Mouse (Mus musculus) right cerebral cortex, postnatal 14 days (tissue): ENCODE measurements around the gene Tmem150a.

Experiments used
- DNase-seq: peaks from one replicate; pipeline ENCODE4 v3.0.0; 2022

The Tmem150a gene

DNA sequence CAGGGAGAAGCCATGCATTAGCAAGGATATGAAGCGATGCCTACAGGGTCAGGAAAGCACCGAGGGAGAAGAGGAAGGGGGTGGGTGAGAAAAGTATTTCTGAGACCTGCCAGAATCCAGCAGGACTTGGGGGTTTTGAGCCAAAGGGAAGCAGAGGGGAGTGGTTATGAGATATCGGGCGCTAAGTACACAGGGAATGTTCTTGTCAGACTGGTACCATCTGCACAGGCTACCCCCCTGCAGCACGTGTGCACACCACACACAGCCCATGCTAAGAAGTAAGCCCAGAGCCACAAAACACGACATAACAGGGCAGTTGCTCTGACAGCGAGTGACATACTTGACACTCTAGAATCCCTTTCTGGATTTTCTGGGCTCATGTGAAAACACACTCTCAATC is 19.0 kb downstream of the Tmem150a start:
- DNase-seq = no peak

DNA sequence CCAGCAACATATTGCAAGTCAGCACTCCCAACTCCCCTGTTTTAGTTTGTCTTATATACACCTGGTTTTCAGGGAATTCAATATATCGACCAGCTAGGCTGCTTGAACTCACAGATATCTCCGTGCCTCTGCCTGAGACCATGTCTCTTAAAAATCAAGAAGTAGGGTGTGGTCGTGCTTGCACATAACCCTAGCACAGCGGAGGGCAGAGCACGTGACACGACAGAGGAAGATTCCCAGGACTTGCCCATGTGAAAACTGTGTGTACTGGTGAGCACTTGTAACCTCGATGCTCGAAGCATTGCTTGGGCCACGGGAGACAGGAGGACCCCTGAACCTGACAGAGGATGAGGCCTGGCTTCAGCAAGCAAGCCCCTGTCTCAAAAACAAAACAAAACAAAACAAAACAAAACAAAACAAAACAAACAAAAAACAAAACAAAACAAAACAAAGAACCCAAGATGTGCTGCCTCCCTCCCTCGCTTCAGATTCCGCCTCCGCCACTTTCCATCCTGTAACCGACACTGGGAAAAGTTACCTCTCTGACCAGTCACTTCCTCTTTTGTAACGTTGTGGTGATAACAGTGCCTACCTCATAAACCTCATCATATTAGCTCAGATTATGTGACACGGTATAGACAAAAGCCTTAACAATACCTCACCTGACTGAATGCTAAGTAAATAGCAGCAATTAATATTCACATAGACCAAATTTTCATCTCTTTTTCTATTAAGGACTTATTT is 19.7 kb downstream of the Tmem150a start:
- DNase-seq = no peak

DNA sequence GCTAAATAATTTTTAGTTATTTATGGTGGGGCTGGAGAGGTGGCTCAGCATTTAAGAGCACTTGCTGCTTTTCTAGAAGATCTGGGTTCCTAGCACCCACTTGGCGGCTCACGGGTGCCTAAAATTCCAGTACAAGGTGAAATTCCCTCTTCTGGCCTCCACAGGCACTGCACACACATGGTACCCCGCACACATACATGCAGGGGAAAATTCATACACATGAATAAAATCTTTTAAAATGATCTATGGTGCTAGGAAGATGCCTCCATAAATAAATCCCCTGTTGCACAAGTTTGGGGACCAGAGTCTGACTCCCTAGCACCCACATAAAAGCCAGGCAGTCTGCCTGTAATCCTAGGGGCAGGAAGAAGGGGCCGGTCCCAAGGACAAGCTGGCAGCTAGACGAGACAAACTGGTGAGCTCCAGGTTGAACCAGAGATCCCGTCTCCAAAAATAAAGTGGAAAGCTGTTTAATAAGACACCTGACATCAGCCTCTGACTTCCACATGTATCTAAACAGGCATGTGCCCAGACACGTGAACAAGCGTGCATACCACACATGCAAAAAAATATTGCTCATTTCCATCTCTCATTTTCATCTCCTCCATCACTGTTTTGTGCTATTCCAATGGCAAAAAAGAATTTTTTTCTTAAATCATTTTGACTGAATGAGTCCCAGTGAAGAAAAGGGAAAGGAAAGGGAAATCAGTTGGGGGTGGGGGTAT is 23.4 kb downstream of the Tmem150a start:
- no peak for DNase-seq

DNA sequence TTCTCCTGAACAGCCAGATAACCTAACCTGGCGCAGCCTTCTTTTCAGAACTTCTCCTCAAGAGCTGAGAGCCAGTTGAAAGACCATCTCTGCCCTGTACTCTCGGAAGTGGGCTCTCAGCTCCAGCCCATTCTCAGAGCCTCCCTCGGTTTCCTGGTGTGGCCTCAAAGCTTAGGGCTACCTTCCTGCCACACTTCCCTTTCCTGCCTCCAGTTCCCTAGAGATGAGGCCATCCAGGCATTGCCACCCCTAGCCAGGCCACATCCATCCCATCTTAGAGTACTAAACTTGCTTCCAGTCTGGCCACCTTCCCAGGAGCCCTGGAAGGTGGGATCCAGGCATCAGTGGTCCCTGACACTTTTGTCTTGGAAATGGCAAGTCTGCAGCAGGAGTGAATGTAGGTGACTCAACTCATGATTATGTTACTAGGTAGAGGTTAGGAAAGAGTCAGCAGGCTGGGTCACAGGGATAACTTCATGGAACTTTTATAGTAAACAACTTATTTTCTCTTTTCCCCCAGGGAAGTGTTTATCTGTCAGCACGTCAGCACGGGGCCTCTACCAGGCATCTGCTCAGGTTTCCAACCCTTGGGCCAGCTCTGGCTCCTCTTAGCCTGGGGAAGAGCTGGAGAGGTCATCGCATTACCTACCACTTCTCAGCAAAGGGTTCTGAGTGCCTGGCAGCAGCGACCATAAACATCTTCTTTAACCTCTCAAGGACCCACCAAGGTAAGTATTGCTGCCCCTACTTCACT is 24.3 kb downstream of the Tmem150a start:
- DNase-seq = no peak

DNA sequence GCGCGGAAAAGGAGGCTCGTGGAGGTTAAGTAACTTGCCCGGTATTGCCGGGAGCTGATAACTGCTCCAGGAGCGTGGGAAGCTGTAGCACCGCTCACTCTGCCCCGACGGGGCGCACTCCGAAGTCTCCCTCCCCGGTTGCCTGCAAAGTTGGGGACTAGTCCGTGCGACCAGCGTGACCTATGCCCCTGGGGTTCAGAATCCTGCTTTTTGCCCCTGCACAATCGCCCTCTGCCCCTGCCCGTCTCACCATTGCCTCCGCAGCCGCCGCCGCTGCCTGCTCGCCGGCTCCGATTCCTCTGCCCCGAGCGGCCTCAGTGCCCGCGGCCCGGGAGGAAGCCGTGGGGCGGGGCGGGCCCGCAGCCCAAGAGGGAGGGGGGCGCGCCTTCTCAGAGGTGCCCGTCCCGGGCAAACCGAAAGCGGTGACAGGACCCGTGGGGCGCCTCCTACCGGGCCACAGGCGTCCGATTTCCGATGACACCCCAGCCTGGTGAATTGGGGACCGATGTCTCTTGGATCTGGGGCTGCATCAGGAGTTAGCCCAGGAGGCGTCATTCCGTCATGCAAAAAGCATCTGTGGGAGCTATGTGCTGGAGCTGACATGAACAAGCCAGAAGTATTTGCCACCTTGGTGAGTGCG is 25.0 kb downstream of the Tmem150a start, which contains the start of gene Vamp5:
Gene Vamp5, minus strand, starts transcription at position 338 of the 640 bp plus-strand sequence.
- DNase-seq = peak; percentile 47

DNA sequence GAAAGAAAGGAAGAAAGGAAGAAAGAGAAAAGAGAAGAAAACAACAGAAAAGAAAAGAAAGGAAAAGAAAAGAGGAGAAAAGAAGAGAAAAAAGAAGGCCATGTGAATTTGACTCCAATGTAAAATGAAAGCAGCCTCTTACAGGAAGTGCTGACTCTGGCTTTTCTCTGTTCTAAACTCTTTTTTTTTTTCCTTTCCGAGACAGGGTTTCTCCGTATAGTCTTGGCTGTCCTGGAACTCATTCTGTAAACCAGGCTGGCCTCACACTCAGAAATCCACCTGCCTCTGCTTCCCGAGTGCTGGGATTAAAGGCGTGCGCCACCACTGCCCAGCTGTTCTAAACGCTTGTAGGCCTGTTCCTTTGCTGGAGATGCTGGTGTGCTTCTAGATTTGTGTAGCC is 27.2 kb downstream of the Tmem150a start:
- no peak for DNase-seq

DNA sequence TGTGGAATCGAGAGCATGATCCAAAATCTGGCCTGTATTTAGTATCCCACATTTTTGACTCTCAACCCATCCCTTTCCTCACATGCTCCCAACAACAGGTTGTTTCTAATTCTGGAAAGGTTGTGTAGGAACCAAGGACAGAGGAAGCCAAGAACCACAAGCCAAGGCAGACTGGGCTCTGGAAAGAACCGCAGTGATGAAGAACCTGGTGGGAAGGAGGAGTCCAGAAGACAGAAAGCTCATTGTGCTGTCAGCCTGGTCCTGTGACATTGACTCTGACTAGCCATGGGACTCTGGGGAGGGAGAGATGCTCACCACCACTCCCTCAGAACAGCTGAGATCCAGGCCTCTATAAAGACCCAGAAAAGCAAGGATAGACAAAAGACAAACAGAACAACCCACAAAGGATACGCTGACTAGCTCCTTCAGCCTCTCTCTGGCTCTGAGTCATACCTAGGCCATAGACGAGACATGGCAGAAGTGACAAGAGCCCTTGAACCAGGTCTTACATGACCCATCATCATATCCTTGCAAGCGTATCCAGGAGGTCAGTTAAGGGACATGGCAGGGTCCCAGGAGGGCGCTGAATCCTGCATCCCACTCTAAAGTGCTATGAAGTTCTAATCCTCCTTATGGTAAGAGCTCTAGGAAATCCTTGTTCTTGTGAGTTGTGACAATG is 28.0 kb downstream of the Tmem150a start:
- DNase-seq = no peak

DNA sequence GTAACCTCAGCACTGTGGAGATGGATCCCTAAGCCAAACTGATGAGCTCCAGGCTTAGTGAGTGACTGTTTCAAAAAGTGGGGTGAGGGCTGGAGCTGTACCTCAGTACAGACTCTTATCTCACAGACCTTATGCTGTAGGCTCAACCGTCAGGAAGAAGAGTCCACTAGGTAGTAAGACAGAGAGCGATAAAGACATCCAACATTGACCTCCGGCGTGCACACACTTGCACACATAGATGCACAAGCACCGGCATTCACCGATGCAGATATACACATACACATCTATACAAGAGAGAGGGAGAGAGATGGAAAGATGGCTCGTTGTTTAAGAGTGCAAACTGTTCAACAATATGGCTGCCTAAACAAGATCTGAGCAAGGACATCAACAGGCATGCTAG is 28.7 kb downstream of the Tmem150a start:
- no peak for DNase-seq

DNA sequence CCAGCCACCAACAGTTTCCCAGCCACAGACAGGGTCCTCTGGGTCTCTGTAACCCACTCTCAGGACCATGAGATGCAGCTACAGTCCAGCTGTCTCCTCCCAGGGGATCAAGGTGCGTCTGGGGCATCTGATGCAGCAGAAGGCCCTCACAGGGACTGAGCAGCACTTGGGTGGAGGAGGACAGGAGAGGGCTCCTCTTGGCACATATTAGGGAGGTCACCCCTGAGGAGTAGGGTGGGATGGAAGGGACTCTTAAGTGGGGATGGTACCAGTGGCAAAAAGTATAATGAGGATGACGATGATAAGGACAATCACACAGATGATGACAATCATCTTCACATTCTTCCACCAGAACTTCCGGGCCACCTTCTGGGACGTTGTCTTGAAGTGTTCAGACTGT is 30.0 kb downstream of the Tmem150a start:
- no peak for DNase-seq

DNA sequence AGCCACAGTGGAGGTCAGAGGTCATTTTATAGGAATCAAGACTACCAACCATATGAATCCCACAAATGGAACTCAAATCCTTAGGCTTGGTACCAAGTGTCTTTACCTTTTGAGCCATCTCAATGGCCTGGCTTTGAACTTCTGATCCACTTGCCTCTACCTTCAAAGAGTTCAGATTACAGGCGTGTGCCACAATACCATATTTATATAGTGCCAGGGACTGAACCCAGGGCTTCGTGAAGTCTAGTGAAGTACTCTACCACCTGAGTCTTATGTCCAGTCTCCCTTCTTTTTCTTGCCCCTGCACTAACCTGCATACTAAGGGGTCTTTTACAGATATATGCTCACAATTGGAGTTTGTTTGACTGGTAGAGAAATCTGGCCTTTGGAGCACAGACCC is 31.3 kb downstream of the Tmem150a start:
- DNase-seq = no peak

DNA sequence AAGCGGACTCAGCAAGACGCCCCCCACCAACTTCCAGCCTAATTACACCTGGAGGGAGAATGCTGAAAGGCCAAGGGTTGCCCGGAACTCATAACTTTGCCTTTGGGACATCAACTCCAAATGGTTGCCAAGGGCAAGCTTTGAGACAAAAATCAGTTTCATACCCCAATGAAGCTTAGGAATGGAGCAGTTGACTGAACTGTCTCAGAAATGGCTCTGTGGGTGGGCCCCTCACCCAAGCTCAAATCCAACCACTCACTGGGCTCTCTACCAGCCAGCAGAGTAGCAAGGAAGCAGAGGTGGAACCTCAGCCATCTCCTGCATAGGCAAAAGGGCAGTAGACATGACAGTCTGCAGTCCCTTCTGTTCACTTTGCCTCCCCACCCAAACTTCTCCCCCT is 32.6 kb downstream of the Tmem150a start:
- no peak for DNase-seq

DNA sequence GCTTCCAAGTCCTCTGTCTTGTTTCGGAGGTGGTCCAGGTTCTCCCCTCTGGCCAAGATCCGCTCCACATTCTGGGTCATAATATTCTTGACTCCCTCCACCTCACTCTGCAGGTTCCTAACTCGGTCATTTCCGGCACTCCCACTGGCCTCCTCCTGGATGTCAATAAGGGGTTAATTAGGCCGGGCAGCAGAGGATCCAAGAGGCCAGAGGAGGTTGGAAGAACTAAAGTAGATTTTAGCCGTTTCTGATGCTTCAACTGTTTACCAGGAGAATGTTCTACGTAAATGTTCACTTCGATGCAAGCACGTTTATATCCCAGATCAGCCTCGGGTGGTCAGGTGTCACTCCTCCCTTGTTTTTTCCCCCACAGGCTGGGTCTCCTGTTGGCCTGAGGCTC is 33.0 kb downstream of the Tmem150a start:
- no peak for DNase-seq

DNA sequence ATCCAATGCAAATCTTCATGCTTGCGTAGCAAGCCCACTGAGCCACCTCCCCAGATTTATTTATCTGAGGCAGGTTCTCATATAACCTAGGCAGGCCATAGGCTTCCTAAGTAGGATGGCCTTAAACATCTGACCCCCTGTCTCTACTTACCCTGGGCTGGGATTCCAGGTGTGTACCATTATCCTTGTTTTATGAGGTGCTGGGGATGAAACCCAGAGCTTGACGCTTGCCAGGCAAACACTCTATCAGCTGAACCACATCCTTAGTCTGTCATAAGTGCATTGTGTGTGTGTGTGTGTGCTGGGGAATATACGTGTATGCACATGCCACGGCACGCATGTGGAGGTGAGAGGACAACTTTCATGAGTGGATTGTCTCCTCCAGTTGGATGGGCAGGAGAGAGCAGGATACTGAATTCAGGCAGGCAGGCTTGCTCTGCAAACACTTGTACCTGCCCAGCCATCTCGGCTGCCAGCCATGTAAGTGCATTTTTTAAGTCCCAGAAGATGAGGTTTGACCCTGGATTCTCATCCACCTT is 33.6 kb downstream of the Tmem150a start:
- no peak for DNase-seq

DNA sequence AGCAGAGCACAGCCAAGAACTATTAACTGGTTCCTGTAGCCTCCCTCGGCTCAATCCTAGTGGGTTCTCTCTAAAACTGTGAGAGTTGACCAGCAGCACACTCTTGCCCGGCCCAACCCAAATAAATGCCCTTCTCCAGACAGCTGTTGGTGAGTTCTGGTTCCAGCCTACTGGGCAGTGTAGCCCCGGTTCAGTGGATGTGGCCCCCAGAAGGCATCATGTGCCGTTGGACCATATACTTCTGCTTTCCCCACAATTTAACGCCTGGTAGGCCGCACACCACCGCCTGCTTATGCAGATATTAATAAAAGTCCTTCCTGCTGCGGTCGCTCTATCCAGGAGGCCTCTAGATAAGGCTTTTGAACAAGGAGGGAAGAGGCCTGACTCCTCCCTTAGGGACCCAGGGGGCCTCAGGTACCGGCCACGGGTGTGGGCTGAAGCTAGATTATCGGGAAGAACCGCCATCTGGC is 34.3 kb downstream of the Tmem150a start:
- DNase-seq = no peak

DNA sequence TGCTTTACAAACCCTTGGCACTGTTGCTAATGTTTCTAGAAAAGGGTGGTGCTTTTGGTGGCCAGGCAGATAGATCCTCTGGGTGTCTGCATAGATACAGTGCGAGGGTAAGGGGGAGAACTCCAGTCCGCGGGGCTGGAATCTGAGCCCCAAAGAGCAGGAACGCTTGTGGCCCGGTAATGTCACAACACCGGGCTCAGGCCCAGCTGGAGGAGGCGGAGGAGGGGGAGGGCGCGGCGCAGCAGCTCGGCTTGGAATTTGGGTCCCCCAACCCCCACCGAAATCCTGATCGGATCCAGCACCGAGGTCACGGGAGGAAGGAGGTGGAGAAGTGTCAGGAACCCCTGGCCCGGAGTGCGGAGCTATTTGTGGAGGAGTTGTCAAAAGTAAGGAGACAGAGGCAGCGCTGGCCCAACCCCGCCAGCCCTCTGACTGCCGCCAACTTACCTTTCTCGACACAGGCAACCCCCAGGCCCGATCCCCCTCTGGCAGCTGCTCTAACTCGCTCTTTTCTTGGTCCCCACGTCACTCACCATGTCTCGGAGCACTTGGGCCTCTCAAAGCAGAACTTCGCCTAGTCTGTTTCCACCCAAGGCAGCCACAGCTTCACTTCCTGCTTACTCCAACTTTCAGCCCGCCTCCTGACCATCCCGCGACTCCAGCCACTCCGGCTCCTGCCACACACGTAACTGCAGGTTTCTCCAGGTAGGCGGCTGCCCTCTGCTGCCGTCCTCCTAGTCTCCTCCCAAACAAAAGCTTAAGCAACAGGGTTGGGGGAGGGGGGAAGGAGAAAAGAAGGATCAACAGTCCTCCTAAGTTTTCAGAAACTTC is 34.9 kb downstream of the Tmem150a start, which contains the start of gene Vamp8:
Gene Vamp8, minus strand, starts transcription at position 763 of the 831 bp plus-strand sequence.
- peak; percentile 40 for DNase-seq

DNA sequence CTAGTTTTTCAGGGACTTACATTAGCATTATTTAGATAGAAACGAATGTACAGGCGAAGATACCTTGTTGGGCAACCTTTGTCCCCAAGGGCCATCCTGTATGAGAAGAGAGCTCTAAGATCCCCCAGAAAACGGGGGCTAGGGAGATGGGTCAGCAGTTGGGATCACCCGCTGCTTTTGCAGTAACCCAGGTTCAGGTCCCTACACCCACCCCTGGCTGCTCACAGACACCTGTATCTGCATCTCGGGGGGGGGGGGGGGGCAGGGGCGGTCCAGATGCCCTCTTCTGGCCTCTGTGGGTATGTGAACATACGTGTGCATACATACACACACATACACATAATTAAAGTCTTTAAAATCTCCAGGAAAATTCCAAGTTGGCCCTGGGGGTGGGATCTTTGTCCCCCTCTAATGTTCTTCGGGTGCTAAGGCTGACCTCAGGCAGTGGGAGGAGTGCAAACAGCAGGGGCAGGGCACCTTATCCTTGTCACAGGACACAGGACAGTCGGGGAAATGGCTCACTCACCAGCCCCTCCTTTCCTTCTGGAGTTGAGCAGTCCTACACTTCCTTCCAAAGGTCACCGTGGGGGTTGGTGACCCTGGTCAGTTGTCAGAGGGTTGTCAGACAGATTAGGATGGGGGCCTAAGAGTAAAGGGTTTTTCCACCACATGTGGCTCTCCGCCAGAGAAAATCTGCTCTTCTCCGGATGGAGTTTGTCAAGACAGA is 35.7 kb downstream of the Tmem150a start:
- no peak for DNase-seq

DNA sequence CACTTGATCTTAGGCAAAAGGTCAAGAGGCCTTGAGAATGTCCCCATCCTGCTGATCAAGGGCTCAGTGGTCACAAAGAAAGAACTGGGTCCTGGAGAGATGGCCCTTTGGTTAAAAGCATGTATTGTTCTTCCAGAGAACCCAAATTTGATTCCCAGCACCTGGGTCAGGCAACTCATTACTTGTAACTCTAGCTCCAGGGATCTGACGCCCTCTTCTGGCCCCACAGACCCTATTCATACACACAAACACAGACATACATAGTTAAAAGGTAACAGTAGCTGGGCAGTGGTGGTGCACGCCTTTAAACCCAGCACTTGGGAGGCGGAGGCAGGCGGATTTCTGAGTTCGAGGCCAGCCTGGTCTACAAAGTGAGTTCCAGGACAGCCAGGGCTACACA is 37.1 kb downstream of the Tmem150a start:
- no peak for DNase-seq

DNA sequence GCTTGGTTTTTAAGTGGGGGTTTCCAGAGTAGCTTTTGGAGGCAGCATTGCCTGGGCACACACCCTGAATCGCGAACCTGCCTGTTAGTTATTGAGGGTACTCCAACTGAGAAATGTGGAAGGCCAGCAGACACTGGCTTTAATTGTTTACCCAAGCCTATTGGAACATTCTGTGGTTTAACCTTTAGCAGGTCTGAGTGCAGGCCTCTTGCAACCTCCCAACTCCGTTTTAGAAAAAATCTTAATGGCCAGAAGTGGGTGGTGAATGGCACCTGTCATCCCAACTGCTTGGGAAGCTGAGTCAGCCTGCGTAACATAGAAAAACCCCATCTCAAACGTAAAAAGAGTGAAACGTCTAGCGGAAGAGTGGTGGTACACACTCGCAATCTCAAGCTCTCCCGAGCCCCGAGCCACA is 41.6 kb downstream of the Tmem150a start:
- DNase-seq = no peak

DNA sequence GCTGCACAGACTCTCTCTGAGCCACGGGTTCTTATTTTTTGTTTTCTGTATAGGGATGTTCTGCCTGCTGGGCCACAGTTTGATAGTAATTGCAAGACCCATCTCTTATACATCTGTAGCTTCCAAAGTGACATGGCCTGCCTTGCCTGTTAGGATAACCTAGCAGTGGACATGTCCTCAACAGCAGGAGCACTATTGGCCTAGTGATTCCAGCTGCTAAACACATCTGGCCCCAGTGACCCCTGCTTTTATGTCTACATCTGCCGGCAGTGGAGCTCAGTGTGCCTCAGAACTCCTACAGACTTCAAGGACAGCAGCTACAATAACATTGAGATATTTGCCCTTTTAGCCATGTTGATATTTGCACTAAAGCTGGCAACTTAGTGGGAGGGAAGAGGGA is 44.7 kb downstream of the Tmem150a start:
- no peak for DNase-seq

DNA sequence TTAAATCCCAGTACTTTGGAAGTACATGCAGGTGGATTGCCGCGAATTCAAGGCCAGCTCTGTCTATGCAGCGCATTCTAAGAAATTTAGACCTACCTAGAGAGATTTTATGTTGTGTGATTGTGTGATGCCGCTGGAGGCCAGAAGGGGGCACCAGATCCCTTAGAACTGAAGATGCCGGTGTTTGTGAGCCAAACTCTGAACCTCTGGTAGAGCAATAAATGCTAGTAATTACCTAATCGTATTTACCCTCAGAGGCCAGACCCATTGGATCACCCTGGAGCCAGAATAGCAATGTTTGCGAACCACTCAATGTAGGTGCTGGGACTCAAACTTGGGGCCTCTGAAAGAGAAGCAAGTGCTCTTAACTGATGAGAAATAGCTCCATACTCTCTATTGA is 46.6 kb downstream of the Tmem150a start:
- peak; percentile 73 for DNase-seq
